Mouse (Mus musculus): ENCODE results near the gene Git1.

GRCm38 (mm10) chr11:77462283-77463100 lies 30.9 kb upstream of the Git1 start, which contains the start of gene Coro6:
- 0 out of 2 replicates have a peak, but pooled peaks have one; percentile 67 for TF ChIP-seq E2F4 (IDR thresholded peaks at IDR 0.05; ENCODE audit: insufficient replicate concordance, low read depth, low read length)
- no peak for TF ChIP-seq GABPA (IDR thresholded peaks at IDR 0.05; ENCODE audit: insufficient replicate concordance, low read depth, low read length)
- no peak for TF ChIP-seq RCOR1 (conservative IDR thresholded peaks at IDR 0.05; ENCODE audit: low read depth, low read length)
- no peak for TF ChIP-seq ETS1 (conservative IDR thresholded peaks at IDR 0.05; ENCODE audit: low read depth, low read length)
- no peak for TF ChIP-seq CTCF (conservative IDR thresholded peaks at IDR 0.05 in 1 of 2, IDR thresholded peaks at IDR 0.05 in 1 of 2; ENCODE audit: low read depth in 2 of 2, low read length in 2 of 2)
- TF ChIP-seq BHLHE40 (IDR thresholded peaks at IDR 0.05; ENCODE audit: low read depth, low read length): peak; percentile 45
- no peak for TF ChIP-seq EP300 (IDR thresholded peaks at IDR 0.05; ENCODE audit: low read length)
- peak; percentile 30; the same call in 1 of the 2 replicates for TF ChIP-seq POLR2A (IDR thresholded peaks at IDR 0.05; ENCODE audit: low read depth, low read length)
- TF ChIP-seq UBTF (IDR thresholded peaks at IDR 0.05; ENCODE audit: low read depth, low read length): peak; percentile 96; the same call in 1 of the 2 replicates
- TF ChIP-seq PAX5 (IDR thresholded peaks at IDR 0.05; ENCODE audit: low read length): no peak
- no peak for TF ChIP-seq USF1 (IDR thresholded peaks at IDR 0.05; ENCODE audit: low read depth, low read length)
- no peak for TF ChIP-seq SIN3A (IDR thresholded peaks at IDR 0.05; ENCODE audit: low read length)
- peak; percentile 48; the same call in 1 of the 2 replicates for TF ChIP-seq MAZ (IDR thresholded peaks at IDR 0.05; ENCODE audit: low read depth, low read length)
- no peak for TF ChIP-seq ZNF384 (IDR thresholded peaks at IDR 0.05; ENCODE audit: low read depth, low read length)

Measured in CH12.LX (cell line).